Mouse (Mus musculus): Measurements from ENCODE around the gene Mttp. TPM values are rescaled to one million over a fixed set of nuclear protein-coding genes. Genes with fewer than 3 reads are reported as not detected.
"Not testable (repeated sequence)": the region's sequence is repeated elsewhere in the genome, so short reads cannot be mapped to it uniquely, and the experiment has no call there.

Gene Mttp
- total and polyA plus RNA-seq, 2 experiments from 2014 or later, result 5.0 to 7.5 TPM

DNA sequence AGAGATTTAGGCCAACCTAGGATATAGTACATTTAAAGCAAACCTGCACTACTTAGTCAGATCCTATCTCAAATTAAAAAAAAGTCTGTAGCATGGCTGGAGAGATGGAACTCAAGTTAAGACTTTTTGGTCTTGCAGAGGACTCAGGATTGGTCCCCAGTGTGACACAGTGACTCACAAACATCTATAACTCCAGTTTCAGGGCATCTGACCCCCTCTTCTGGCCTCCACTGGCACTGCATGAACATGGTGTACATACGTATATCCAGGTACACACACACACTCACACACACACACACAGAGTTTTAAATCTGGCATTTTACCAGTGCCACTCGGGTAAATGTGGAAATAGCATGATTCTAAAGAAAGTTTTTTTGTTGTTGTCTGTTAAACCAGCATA lies 4.0 kb upstream of the Mttp start:
- 92% methylated on average over 2 of the region's 2 CpGs for WGBS
- Histone ChIP-seq H3K9ac (no peak overlapping the region), H3K9me3 (ENCODE audit: low read length) (no peaks in the 10 kb centered on the region), H3K4me3 (ENCODE audit: low read depth, low read length) (no peak overlapping the region), H3K27me3 (ENCODE audit: insufficient read depth, low read length) (no peaks in the 10 kb centered on the region), H3K36me3 (ENCODE audit: insufficient read depth) (no peaks in the 10 kb centered on the region), H3K27ac (ENCODE audit: low read depth, low read length) (no peak overlapping the region), H3K4me1 (ENCODE audit: insufficient read depth) (no peaks in the 10 kb centered on the region), H3K4me2 (ENCODE audit: low read depth) (no peak overlapping the region)
- TF ChIP-seq CTCF (IDR thresholded peaks at IDR 0.05; ENCODE audit: low read depth), result no peak
- ATAC-seq (no peak), DNase-seq (no peak)

DNA sequence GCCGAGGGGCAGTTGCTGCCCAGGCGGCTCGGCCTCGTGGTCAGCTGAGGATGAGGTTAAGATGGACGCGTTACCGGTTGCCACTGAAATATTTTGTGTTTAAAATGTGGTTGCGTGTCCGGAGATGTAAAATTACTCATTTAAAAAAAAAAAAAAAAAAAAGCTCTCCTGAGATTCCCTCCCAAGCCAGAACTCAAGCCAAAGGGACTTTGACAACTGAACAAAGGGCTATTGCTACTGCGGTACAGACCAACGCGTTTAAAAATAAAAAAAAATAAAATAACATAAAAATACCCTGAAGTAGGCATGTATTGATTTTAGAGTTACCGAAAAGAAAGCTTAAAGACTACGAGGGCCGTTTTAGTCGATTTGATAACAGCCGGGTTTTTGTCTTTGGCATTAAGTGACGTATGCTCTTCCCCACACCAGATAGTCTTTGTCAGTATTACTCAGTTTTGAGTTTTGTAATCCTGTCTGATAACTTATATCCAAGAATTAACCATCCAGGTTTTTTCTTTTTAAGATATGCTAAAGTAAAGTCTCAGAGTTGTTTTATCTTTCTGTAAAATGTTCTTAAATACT lies 617 bp downstream of the Mttp start:
- DNase-seq (no peak), ATAC-seq (no peak)
- TF ChIP-seq CTCF (IDR thresholded peaks at IDR 0.05; ENCODE audit: low read depth), result no peak
- H3K27ac ChIP-seq (ENCODE audit: low read depth, low read length), result peak overlapping the region; percentile 87
- peak overlapping the region; percentile 43 for H3K4me3 ChIP-seq (ENCODE audit: low read depth, low read length)
- peak overlapping the region; percentile 51 for H3K4me2 ChIP-seq (ENCODE audit: low read depth)
- peak overlapping the region; percentile 48 for H3K9ac ChIP-seq
- peaks cover 5% of the 10 kb centered on the region; the same call in 1 of the 2 replicates for H3K4me1 ChIP-seq (ENCODE audit: insufficient read depth)
- H3K36me3 ChIP-seq (ENCODE audit: insufficient read depth), result no peaks in the 10 kb centered on the region
- no peaks in the 10 kb centered on the region for H3K27me3 ChIP-seq (ENCODE audit: insufficient read depth, low read length)
- WGBS, result under 1% methylated on average over 18 of the region's 18 CpGs
- no peaks in the 10 kb centered on the region for H3K9me3 ChIP-seq (ENCODE audit: low read length)

- WGBS, result 1% methylated on average over 70 of the region's 70 CpGs
- Histone ChIP-seq H3K36me3 (ENCODE audit: insufficient read depth) (no peaks in the 10 kb centered on the region), H3K27me3 (ENCODE audit: insufficient read depth, low read length) (no peaks in the 10 kb centered on the region), H3K9me3 (ENCODE audit: low read length) (no peaks in the 10 kb centered on the region), H3K4me1 (ENCODE audit: insufficient read depth) (peaks cover 5% of the 10 kb centered on the region; the same call in 1 of the 2 replicates), H3K4me2 (ENCODE audit: low read depth) (peak within 1 kb of the TSS; percentile 51), H3K27ac (ENCODE audit: low read depth, low read length) (peak within 1 kb of the TSS; percentile 87), H3K4me3 (ENCODE audit: low read depth, low read length) (peak within 1 kb of the TSS; percentile 43), H3K9ac (peak within 1 kb of the TSS; percentile 48)
- ATAC-seq (peak; percentile 97), DNase-seq (peak; percentile 99)
- peak; percentile 70 for TF ChIP-seq CTCF (IDR thresholded peaks at IDR 0.05; ENCODE audit: low read depth)
Observed at GRCm38 (mm10) chr3:138143315-138144059, 1.3 kb downstream of the Mttp start, which contains the start of gene Trmt10a. Gene Trmt10a, plus strand, starts transcription at chr3:138143448.

- ATAC-seq (no peak), DNase-seq (no peak)
- H3K4me3 ChIP-seq (ENCODE audit: low read depth, low read length), result peak overlapping the region; percentile 43
- peak overlapping the region; percentile 48 for H3K9ac ChIP-seq
- WGBS, result 6% methylated on average over 12 of the region's 12 CpGs
- no peaks in the 10 kb centered on the region for H3K9me3 ChIP-seq (ENCODE audit: low read length)
- no peaks in the 10 kb centered on the region for H3K36me3 ChIP-seq (ENCODE audit: insufficient read depth)
- TF ChIP-seq CTCF (IDR thresholded peaks at IDR 0.05; ENCODE audit: low read depth), result no peak
- peak overlapping the region; percentile 35 for H3K4me2 ChIP-seq (ENCODE audit: low read depth)
- peaks cover 5% of the 10 kb centered on the region; the same call in 1 of the 2 replicates for H3K4me1 ChIP-seq (ENCODE audit: insufficient read depth)
- H3K27me3 ChIP-seq (ENCODE audit: insufficient read depth, low read length), result no peaks in the 10 kb centered on the region
- peak overlapping the region; percentile 87 for H3K27ac ChIP-seq (ENCODE audit: low read depth, low read length)
Observed at GRCm38 (mm10) chr3:138142733-138143314, 1.9 kb downstream of the Mttp start.

DNA sequence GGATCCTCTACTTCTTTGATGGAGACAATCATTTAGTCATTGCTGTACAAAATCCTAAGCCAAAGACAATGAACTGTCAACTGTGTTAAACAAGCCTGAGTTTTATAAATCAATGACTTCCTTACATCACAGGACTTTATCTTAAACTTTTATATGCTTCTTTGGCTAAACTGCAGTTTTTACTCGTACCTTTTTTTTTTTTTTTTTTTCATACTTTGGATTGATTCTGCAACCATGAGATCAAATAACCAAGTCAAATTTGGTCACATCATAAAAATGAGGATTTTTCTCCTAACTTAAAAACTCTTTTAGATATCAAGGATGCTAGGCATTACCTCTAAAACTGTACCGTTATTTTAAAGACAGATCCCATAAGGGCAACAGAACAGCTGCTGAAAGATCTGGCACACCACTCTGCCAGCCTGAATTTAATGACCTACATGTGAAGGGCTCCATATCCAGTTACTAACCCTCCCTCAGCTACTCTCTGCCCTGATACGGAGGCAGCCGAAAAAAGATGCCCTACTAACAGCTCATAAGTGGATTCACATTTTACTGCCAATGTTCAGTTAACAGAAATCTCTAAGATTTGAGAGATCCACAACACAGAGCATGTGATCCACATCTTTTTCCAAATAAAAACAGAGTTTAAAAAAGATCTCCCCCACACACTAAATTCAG lies 2.6 kb downstream of the Mttp start:
- no peak overlapping the region for H3K27ac ChIP-seq (ENCODE audit: low read depth, low read length)
- no peaks in the 10 kb centered on the region for H3K36me3 ChIP-seq (ENCODE audit: insufficient read depth)
- TF ChIP-seq CTCF (IDR thresholded peaks at IDR 0.05; ENCODE audit: low read depth), result no peak
- no peak overlapping the region for H3K9ac ChIP-seq
- H3K4me1 ChIP-seq (ENCODE audit: insufficient read depth), result peaks cover 5% of the 10 kb centered on the region; the same call in 1 of the 2 replicates
- no peaks in the 10 kb centered on the region for H3K27me3 ChIP-seq (ENCODE audit: insufficient read depth, low read length)
- DNase-seq (peak; percentile 7), ATAC-seq (no peak)
- H3K4me3 ChIP-seq (ENCODE audit: low read depth, low read length), result peak overlapping the region; percentile 43
- H3K4me2 ChIP-seq (ENCODE audit: low read depth), result peak overlapping the region; percentile 24
- 51% methylated on average over 4 of the region's 4 CpGs for WGBS
- H3K9me3 ChIP-seq (ENCODE audit: low read length), result no peaks in the 10 kb centered on the region

- Histone ChIP-seq H3K4me3 (ENCODE audit: low read depth, low read length) (no peak overlapping the region), H3K9ac (no peak overlapping the region), H3K27ac (ENCODE audit: low read depth, low read length) (no peak overlapping the region), H3K9me3 (ENCODE audit: low read length) (no peaks in the 10 kb centered on the region), H3K36me3 (ENCODE audit: insufficient read depth) (no peaks in the 10 kb centered on the region), H3K4me1 (ENCODE audit: insufficient read depth) (peaks cover 5% of the 10 kb centered on the region; the same call in 1 of the 2 replicates), H3K27me3 (ENCODE audit: insufficient read depth, low read length) (no peaks in the 10 kb centered on the region), H3K4me2 (ENCODE audit: low read depth) (no peak overlapping the region)
- no peak for TF ChIP-seq CTCF (IDR thresholded peaks at IDR 0.05; ENCODE audit: low read depth)
- DNase-seq, result no peak
- ATAC-seq, result no peak
- WGBS, result 92% methylated on average over 6 of the region's 6 CpGs
Observed at GRCm38 (mm10) chr3:138139663-138140062, 5.1 kb downstream of the Mttp start.

DNA sequence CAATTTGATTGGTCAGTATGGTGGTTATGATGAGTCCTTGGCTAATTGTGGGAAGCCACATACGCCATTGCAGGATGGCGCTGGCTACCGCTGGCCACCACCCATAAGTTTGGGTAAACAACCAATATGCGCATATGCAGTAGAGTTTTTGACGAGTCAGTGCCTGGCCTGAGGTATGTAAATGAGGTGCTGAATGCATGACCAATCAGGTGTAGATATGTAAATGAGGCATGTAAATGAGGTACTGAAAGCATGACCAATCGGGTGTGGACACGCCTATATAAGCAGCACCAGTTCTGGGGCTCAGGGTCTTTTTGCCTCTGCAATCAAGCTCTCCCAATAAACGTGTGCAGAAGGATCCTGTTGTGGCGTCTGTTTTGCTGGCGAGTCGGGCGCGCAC lies 6.6 kb downstream of the Mttp start:
- 94% methylated on average over 13 of the region's 13 CpGs for whole genome bisulfite sequencing
- DNase-seq; H3K36me3 ChIP-seq (ENCODE audit: insufficient read depth); H3K27me3 ChIP-seq (ENCODE audit: insufficient read depth, low read length); H3K27ac ChIP-seq (ENCODE audit: low read depth, low read length); H3K9ac ChIP-seq; H3K4me1 ChIP-seq (ENCODE audit: insufficient read depth); H3K9me3 ChIP-seq (ENCODE audit: low read length); H3K4me3 ChIP-seq (ENCODE audit: low read depth, low read length); ATAC-seq; H3K4me2 ChIP-seq (ENCODE audit: low read depth): not testable (repeated sequence)

Data from forebrain, postnatal 0 days (tissue).